Mouse (Mus musculus): ENCODE measurements around the gene Nin. TPM values are rescaled to one million over a fixed set of nuclear protein-coding genes. Genes with fewer than 3 reads are reported as not detected.
"Not testable (repeated sequence)": the region's sequence is repeated elsewhere in the genome, so short reads cannot be mapped to it uniquely, and the experiment has no call there.

Gene Nin
- polyA plus RNA-seq, 1 experiment from 2014 or later, result 10.0 TPM

GRCm38 (mm10) chr12:70144637-70145448 is 31.3 kb upstream of the Nin start:
- Histone ChIP-seq H3K4me3 (replicated peaks; ENCODE audit: low read length) (no peak overlapping the region), H3K9me3 (replicated peaks; ENCODE audit: control insufficient read depth, low read length) (no peaks in the 10 kb centered on the region), H3K27me3 (ENCODE audit: control insufficient read depth, insufficient read depth, low read length) (no peaks in the 10 kb centered on the region), H3K27ac (ENCODE audit: low read length) (peak overlapping the region; percentile 88), H3K4me2 (ENCODE audit: low read depth, low read length) (0 out of 2 replicates have a peak overlapping the region, but pooled peaks have one; percentile 10), H3K36me3 (ENCODE audit: control insufficient read depth, insufficient read depth, low read length) (no peaks in the 10 kb centered on the region), H3K4me1 (ENCODE audit: control insufficient read depth, insufficient read depth, low read length) (peaks cover 15% of the 10 kb centered on the region; the same call in 1 of the 2 replicates), H3K9ac (ENCODE audit: low read length) (peak overlapping the region; percentile 48; the same call in 1 of the 2 replicates)
- no peak for ATAC-seq (ENCODE audit: insufficient read depth, low FRiP score)
- 35% methylated on average over 20 of the region's 20 CpGs for WGBS

- H3K9me3 ChIP-seq (replicated peaks; ENCODE audit: control insufficient read depth, low read length); H3K9ac ChIP-seq (ENCODE audit: low read length); H3K27me3 ChIP-seq (ENCODE audit: control insufficient read depth, insufficient read depth, low read length); H3K4me2 ChIP-seq (ENCODE audit: low read depth, low read length); H3K36me3 ChIP-seq (ENCODE audit: control insufficient read depth, insufficient read depth, low read length); H3K4me3 ChIP-seq (replicated peaks; ENCODE audit: low read length): not testable (repeated sequence)
- H3K4me1 ChIP-seq (ENCODE audit: control insufficient read depth, insufficient read depth, low read length), result peaks cover 15% of the 10 kb centered on the region; the same call in 1 of the 2 replicates
- H3K27ac ChIP-seq (ENCODE audit: low read length), result peak overlapping the region; percentile 88
- ATAC-seq (ENCODE audit: insufficient read depth, low FRiP score), result peak; percentile 78
- WGBS, result 6% methylated on average over 3 of the region's 3 CpGs
Measured at GRCm38 (mm10) chr12:70144106-70144587, 30.6 kb upstream of the Nin start.

- H3K9me3 ChIP-seq (replicated peaks; ENCODE audit: control insufficient read depth, low read length), result no peaks in the 10 kb centered on the region
- no peak overlapping the region for H3K27ac ChIP-seq (ENCODE audit: low read length)
- H3K4me2 ChIP-seq (ENCODE audit: low read depth, low read length), result no peak overlapping the region
- no peaks in the 10 kb centered on the region for H3K27me3 ChIP-seq (ENCODE audit: control insufficient read depth, insufficient read depth, low read length)
- H3K4me3 ChIP-seq (replicated peaks; ENCODE audit: low read length), result no peak overlapping the region
- 81% methylated on average over 5 of the region's 5 CpGs for WGBS
- no peak overlapping the region for H3K9ac ChIP-seq (ENCODE audit: low read length)
- no peaks in the 10 kb centered on the region for H3K4me1 ChIP-seq (ENCODE audit: control insufficient read depth, insufficient read depth, low read length)
- no peak for ATAC-seq (ENCODE audit: insufficient read depth, low FRiP score)
- H3K36me3 ChIP-seq (ENCODE audit: control insufficient read depth, insufficient read depth, low read length), result no peaks in the 10 kb centered on the region
Measured at GRCm38 (mm10) chr12:70140993-70141576, 27.6 kb upstream of the Nin start.

GRCm38 (mm10) chr12:70140542-70140941 is 27.0 kb upstream of the Nin start:
- H3K36me3 ChIP-seq (ENCODE audit: control insufficient read depth, insufficient read depth, low read length), result no peaks in the 10 kb centered on the region
- 89% methylated on average over 5 of the region's 5 CpGs for WGBS
- no peak overlapping the region for H3K4me3 ChIP-seq (replicated peaks; ENCODE audit: low read length)
- H3K9ac ChIP-seq (ENCODE audit: low read length), result no peak overlapping the region
- ATAC-seq (ENCODE audit: insufficient read depth, low FRiP score), result no peak
- H3K9me3 ChIP-seq (replicated peaks; ENCODE audit: control insufficient read depth, low read length), result no peaks in the 10 kb centered on the region
- H3K4me2 ChIP-seq (ENCODE audit: low read depth, low read length), result no peak overlapping the region
- no peaks in the 10 kb centered on the region for H3K27me3 ChIP-seq (ENCODE audit: control insufficient read depth, insufficient read depth, low read length)
- no peaks in the 10 kb centered on the region for H3K4me1 ChIP-seq (ENCODE audit: control insufficient read depth, insufficient read depth, low read length)
- no peak overlapping the region for H3K27ac ChIP-seq (ENCODE audit: low read length)

- Histone ChIP-seq H3K27ac (ENCODE audit: low read length) (no peak overlapping the region), H3K4me2 (ENCODE audit: low read depth, low read length) (no peak overlapping the region), H3K9ac (ENCODE audit: low read length) (peak overlapping the region; percentile 16; the same call in 1 of the 2 replicates), H3K9me3 (replicated peaks; ENCODE audit: control insufficient read depth, low read length) (no peaks in the 10 kb centered on the region), H3K27me3 (ENCODE audit: control insufficient read depth, insufficient read depth, low read length) (no peaks in the 10 kb centered on the region), H3K36me3 (ENCODE audit: control insufficient read depth, insufficient read depth, low read length) (no peaks in the 10 kb centered on the region), H3K4me3 (replicated peaks; ENCODE audit: low read length) (no peak overlapping the region), H3K4me1 (ENCODE audit: control insufficient read depth, insufficient read depth, low read length) (no peaks in the 10 kb centered on the region)
- 65% methylated on average over 4 of the region's 4 CpGs for WGBS
- no peak for ATAC-seq (ENCODE audit: insufficient read depth, low FRiP score)
Measured at GRCm38 (mm10) chr12:70139871-70140270, 26.4 kb upstream of the Nin start.

- Histone ChIP-seq H3K9ac (ENCODE audit: low read length) (no peak overlapping the region), H3K27me3 (ENCODE audit: control insufficient read depth, insufficient read depth, low read length) (no peaks in the 10 kb centered on the region), H3K4me2 (ENCODE audit: low read depth, low read length) (no peak overlapping the region), H3K9me3 (replicated peaks; ENCODE audit: control insufficient read depth, low read length) (no peaks in the 10 kb centered on the region), H3K36me3 (ENCODE audit: control insufficient read depth, insufficient read depth, low read length) (no peaks in the 10 kb centered on the region), H3K4me3 (replicated peaks; ENCODE audit: low read length) (no peak overlapping the region), H3K4me1 (ENCODE audit: control insufficient read depth, insufficient read depth, low read length) (no peaks in the 10 kb centered on the region), H3K27ac (ENCODE audit: low read length) (no peak overlapping the region)
- no peak for ATAC-seq (ENCODE audit: insufficient read depth, low FRiP score)
- WGBS, result 63% methylated on average over 9 of the region's 9 CpGs
Measured at GRCm38 (mm10) chr12:70137626-70138025, 24.1 kb upstream of the Nin start.

- no peak for ATAC-seq (ENCODE audit: insufficient read depth, low FRiP score)
- H3K4me3 ChIP-seq (replicated peaks; ENCODE audit: low read length), result no peak overlapping the region
- 74% methylated on average over 4 of the region's 4 CpGs for WGBS
- no peaks in the 10 kb centered on the region for H3K9me3 ChIP-seq (replicated peaks; ENCODE audit: control insufficient read depth, low read length)
- H3K27ac ChIP-seq (ENCODE audit: low read length), result no peak overlapping the region
- H3K27me3 ChIP-seq (ENCODE audit: control insufficient read depth, insufficient read depth, low read length), result no peaks in the 10 kb centered on the region
- no peak overlapping the region for H3K9ac ChIP-seq (ENCODE audit: low read length)
- H3K4me2 ChIP-seq (ENCODE audit: low read depth, low read length), result no peak overlapping the region
- no peaks in the 10 kb centered on the region for H3K36me3 ChIP-seq (ENCODE audit: control insufficient read depth, insufficient read depth, low read length)
- H3K4me1 ChIP-seq (ENCODE audit: control insufficient read depth, insufficient read depth, low read length), result no peaks in the 10 kb centered on the region
Measured at GRCm38 (mm10) chr12:70137095-70137494, 23.6 kb upstream of the Nin start.

- Histone ChIP-seq H3K9me3 (replicated peaks; ENCODE audit: control insufficient read depth, low read length) (no peaks in the 10 kb centered on the region), H3K27ac (ENCODE audit: low read length) (no peak overlapping the region), H3K36me3 (ENCODE audit: control insufficient read depth, insufficient read depth, low read length) (no peaks in the 10 kb centered on the region), H3K4me1 (ENCODE audit: control insufficient read depth, insufficient read depth, low read length) (0 out of 2 replicates have a peak, but pooled peaks cover under 1% of the 10 kb centered on the region), H3K4me3 (replicated peaks; ENCODE audit: low read length) (no peak overlapping the region), H3K27me3 (ENCODE audit: control insufficient read depth, insufficient read depth, low read length) (no peaks in the 10 kb centered on the region), H3K4me2 (ENCODE audit: low read depth, low read length) (no peak overlapping the region; the same call in 1 of the 2 replicates), H3K9ac (ENCODE audit: low read length) (no peak overlapping the region)
- no peak for ATAC-seq (ENCODE audit: insufficient read depth, low FRiP score)
- 43% methylated on average over 12 of the region's 12 CpGs for WGBS
Measured at GRCm38 (mm10) chr12:70136185-70136756, 22.8 kb upstream of the Nin start.

Data from stomach, embryonic 16.5 days (tissue).